Mouse (Mus musculus) lung, postnatal 0 days (tissue): ENCODE data around the gene Eef1akmt2.

ENCODE experiments used
- CTCF ChIP-seq: IDR thresholded peaks from 2 replicates; pipeline ENCODE4 v1.5.1; 2016; ENCODE audit warnings: antibody characterized with exemption, mild to moderate bottlenecking
- EP300 ChIP-seq: IDR thresholded peaks from 2 replicates; pipeline ENCODE4 v1.6.1; 2016; ENCODE audit warnings: antibody characterized with exemption, mild to moderate bottlenecking, control low read depth

GRCm38 (mm10) chr7:132816528-132816927, 35.9 kb downstream of the Eef1akmt2 start:
- no peak for TF ChIP-seq CTCF
- no peak for TF ChIP-seq EP300
